In the genomic region with DNA sequence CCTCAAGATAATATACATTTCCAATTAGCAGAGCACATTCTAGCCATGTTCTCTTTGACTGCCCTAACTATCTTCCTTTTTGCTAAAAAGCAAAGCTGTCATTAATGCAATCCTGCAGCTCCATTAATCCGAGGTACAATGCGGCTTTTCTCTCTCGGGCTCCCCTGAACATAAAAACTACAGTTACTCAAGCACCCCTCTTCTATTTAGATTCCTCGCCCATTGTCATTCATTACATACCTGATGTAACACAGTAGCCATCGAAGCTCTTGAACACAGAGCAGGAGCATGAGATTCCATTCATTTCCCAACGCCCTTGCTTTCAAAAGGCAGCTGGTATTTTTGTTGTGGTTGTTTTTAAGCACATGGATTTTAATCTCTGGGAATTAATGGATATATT, we compare ENCODE assay signal across 8 mouse cellular contexts.
A peak's percentile ranks its signal among the peaks of the same experiment; 100 is the strongest.
DNase-seq lines count a peak whose midpoint lies in the region; ATAC-seq and TF ChIP-seq lines count a peak whose summit lies in the region.

No protein-coding gene starts in this region.

- no peaks in the 10 kb centered on the region for H3K27me3 ChIP-seq in heart, embryonic 13.5 days (replicated peaks)
- H3K27me3 ChIP-seq in forebrain, embryonic 16.5 days (replicated peaks; ENCODE audit: control insufficient read depth, insufficient read depth, low read length), result no peaks in the 10 kb centered on the region

- peak overlapping the region; percentile 90 for H3K27ac ChIP-seq in heart, embryonic 13.5 days (replicated peaks)
- H3K27ac ChIP-seq in ES-E14 (ENCODE audit: insufficient read depth, low read depth, low read length, poor library complexity, severe bottlenecking), result no peak overlapping the region
- peak overlapping the region; percentile 96 for H3K27ac ChIP-seq in forebrain, embryonic 16.5 days (ENCODE audit: low read length)

- intact Hi-C loops in heart, postnatal 25 days (cut with DNase I), result no loop called here

- peak overlapping the region; percentile 79; the same call in 1 of the 2 replicates for H3K9ac ChIP-seq in heart, embryonic 13.5 days
- no peak overlapping the region for H3K9ac ChIP-seq in ES-E14 (ENCODE audit: insufficient read depth, low read depth, low read length, poor library complexity, severe bottlenecking)
- peak overlapping the region; percentile 74 for H3K9ac ChIP-seq in forebrain, embryonic 16.5 days (replicated peaks; ENCODE audit: low read depth, low read length)

- no peak for DNase-seq in heart, postnatal 25 days (ENCODE audit: low spot score)
- DNase-seq in ES-E14 (ENCODE audit: low read depth, low spot score), result peak; percentile 40
- peak; percentile 14 for DNase-seq in mesoderm, embryonic 11.5 days (ENCODE audit: low read depth, low spot score)
- no peak for DNase-seq in spleen, postnatal 10 days (ENCODE audit: low spot score in 2 of 2)
- DNase-seq in left cerebral cortex, adult 8-10 months (ENCODE audit: low spot score in 2 of 2), result no peak
- no peak for DNase-seq in ovary, adult 18-20 months (ENCODE audit: low spot score)

- WGBS in heart, embryonic 13.5 days, result 28% methylated on average over 6 of the region's 6 CpGs
- 2% methylated on average over 6 of the region's 6 CpGs for WGBS in forebrain, embryonic 16.5 days

- peak overlapping the region; percentile 80 for H3K4me2 ChIP-seq in heart, embryonic 13.5 days
- H3K4me2 ChIP-seq in forebrain, embryonic 16.5 days (ENCODE audit: low read length), result peak overlapping the region; percentile 56

- in situ Hi-C loops in ES-E14 (cut with MboI; ENCODE audit: low sequenced_read_pairs in 2 of 2, unreplicated experiment in 2 of 2), result no loop called here

- ATAC-seq in heart, embryonic 13.5 days (ENCODE audit: extremely low read depth, insufficient number of reproducible peaks, low FRiP score, low TSS enrichment), result no peak
- ATAC-seq in forebrain, embryonic 16.5 days, result peak; percentile 7; the same call in 1 of the 2 replicates

- H3K36me3 ChIP-seq in heart, embryonic 13.5 days, result no peaks in the 10 kb centered on the region
- no peaks in the 10 kb centered on the region for H3K36me3 ChIP-seq in ES-E14 (ENCODE audit: control insufficient read depth, insufficient read depth, low read length, poor library complexity, severe bottlenecking)
- H3K36me3 ChIP-seq in forebrain, embryonic 16.5 days (ENCODE audit: control insufficient read depth, insufficient read depth), result no peaks in the 10 kb centered on the region

- no peaks in the 10 kb centered on the region for H3K9me3 ChIP-seq in heart, embryonic 13.5 days
- H3K9me3 ChIP-seq in ES-E14 (ENCODE audit: control insufficient read depth, insufficient read depth, low read depth, low read length), result no peaks in the 10 kb centered on the region
- no peaks in the 10 kb centered on the region for H3K9me3 ChIP-seq in forebrain, embryonic 16.5 days (ENCODE audit: control insufficient read depth, low read length)

- H3K4me1 ChIP-seq in heart, embryonic 13.5 days, result peaks cover 19% of the 10 kb centered on the region
- H3K4me1 ChIP-seq in ES-E14 (ENCODE audit: control insufficient read depth in 2 of 2, insufficient read depth in 2 of 2, low read length in 2 of 2, poor library complexity in 1 of 2), result peaks cover 12 to 19% of the 10 kb centered on the region in 2 experiments; a peak in 3 of 4 replicates
- peaks cover 30% of the 10 kb centered on the region for H3K4me1 ChIP-seq in forebrain, embryonic 16.5 days (replicated peaks; ENCODE audit: control insufficient read depth, insufficient read depth, low read length)

- H3K4me3 ChIP-seq in heart, embryonic 13.5 days, result peak overlapping the region; percentile 49
- H3K4me3 ChIP-seq in ES-E14 (ENCODE audit: insufficient read depth in 1 of 2, low read depth in 1 of 2, low read length in 2 of 2, poor library complexity in 1 of 2, severe bottlenecking in 1 of 2), result no peak overlapping the region
- H3K4me3 ChIP-seq in forebrain, embryonic 16.5 days (replicated peaks; ENCODE audit: low read length), result peak overlapping the region; percentile 37

TF ChIP-seq in ES-E14, 5 proteins besides CTCF, POLR2A, EP300 and RAD21:
- TF ChIP-seq ZC3H11A (IDR thresholded peaks at IDR 0.05; ENCODE audit: borderline replicate concordance, low read depth, low read length), result no peak
- TF ChIP-seq CHD2 (IDR thresholded peaks at IDR 0.05; ENCODE audit: low read depth, low read length), result no peak
- no peak for TF ChIP-seq MAFK (IDR thresholded peaks at IDR 0.05; ENCODE audit: insufficient read depth, low read depth, low read length)
- no peak for TF ChIP-seq ZNF384 (IDR thresholded peaks at IDR 0.05; ENCODE audit: low read depth, low read length)
- TF ChIP-seq HCFC1 (IDR thresholded peaks at IDR 0.05; ENCODE audit: borderline replicate concordance, insufficient read depth, low read length), result no peak

Comparison
In these comparisons a context has a peak if more than half of its experiments do, and no peak if none do; other contexts are left out.
1. H3K4me3 ChIP-seq: peak in heart, embryonic 13.5 days (single experiment) and forebrain, embryonic 16.5 days (single experiment); none in ES-E14 (0 of 2).
2. DNase-seq: peak in ES-E14 (single experiment) and mesoderm, embryonic 11.5 days (single experiment); none in heart, postnatal 25 days (single experiment), spleen, postnatal 10 days (0 of 2), left cerebral cortex, adult 8-10 months (0 of 2) and ovary, adult 18-20 months (single experiment).